Mouse (Mus musculus) heart, adult 11 months (tissue): ENCODE results near the gene Abcc4.
"Not testable (repeated sequence)": the region's sequence is repeated elsewhere in the genome, so short reads cannot be mapped to it uniquely, and the experiment has no call there.

Source experiments
- DNase-seq: peaks from one replicate; pipeline ENCODE4 v3.0.0; 2022

Abcc4 gene

DNA sequence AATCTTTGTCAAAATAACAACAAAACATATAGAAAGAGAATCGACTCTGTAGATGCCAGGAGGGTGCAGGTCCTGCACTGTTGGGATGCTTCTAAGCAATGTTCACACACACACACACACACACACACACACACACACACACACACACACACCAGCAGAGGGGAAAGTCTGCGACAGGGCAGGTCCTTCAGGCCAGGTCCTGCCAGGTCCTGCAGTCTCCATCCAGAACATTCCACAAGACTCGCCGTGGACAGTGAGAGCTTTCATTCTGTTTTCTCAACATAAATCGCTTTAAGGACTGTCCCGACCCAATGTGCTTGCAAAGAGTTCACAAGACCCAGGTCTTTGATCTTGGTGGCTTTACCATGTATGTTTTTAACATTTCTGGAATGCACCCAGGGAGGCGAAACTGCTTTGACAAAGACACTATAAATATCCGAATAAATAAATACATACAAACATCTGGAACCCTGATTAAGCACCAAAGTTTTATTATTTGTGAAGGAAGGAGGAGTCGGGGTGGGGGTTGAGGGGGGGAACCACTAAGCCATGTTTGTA, 133.3 kb downstream of the Abcc4 start:
- DNase-seq, result peak; percentile 39

DNA sequence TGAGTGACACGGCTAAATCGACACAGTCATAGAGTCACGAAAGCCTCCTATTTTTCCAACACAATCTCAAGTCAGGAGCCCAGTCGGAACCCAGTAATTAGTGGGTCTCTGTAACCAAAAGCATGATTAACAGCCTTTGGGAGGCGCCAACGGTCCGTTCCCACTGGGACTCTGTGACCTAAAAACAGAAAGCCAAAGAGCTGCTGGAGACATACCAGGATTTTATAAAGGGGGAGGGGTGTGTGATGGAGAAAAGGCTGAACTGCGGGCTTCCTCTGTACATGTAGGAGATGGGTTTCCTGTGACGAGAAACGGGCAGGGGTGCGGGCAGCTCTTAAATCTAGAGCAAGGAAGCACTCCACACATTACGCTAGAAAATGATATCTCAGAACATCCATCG, 136.4 kb downstream of the Abcc4 start:
- peak; percentile 59 for DNase-seq

DNA sequence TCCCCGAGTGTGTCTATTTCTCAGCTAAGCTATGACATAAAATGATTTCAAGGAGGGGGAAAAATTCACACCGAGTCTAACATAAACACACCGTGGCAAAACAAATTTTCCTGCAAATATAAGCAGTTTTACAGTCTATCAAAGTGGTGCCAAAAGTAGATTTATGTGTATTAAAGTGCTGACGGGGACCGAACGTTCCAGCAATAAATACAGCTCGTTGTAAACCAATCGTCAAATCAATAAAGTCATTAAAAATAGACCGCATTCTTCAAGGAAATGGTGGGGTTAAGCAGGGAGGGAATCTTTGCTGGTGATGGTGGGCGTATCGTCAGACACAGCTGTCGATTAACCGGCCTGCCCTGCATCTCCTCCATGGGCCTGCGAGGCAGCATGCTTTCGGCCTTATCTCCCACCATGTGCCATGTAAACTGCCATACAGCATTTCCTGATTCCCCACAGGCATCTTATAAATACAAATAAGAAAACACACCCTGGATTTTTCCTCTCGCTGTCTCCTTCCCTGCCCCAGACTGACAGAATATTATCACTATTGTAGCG, 137.8 kb downstream of the Abcc4 start:
- DNase-seq, result peak; percentile 74

- no peak for DNase-seq
Observed at GRCm38 (mm10) chr14:118566809-118567208, 139.2 kb downstream of the Abcc4 start.

GRCm38 (mm10) chr14:118566214-118566688, 139.8 kb downstream of the Abcc4 start:
- peak; percentile 86 for DNase-seq

- peak; percentile 53 for DNase-seq
Observed at GRCm38 (mm10) chr14:118565696-118566095, 140.3 kb downstream of the Abcc4 start.

DNA sequence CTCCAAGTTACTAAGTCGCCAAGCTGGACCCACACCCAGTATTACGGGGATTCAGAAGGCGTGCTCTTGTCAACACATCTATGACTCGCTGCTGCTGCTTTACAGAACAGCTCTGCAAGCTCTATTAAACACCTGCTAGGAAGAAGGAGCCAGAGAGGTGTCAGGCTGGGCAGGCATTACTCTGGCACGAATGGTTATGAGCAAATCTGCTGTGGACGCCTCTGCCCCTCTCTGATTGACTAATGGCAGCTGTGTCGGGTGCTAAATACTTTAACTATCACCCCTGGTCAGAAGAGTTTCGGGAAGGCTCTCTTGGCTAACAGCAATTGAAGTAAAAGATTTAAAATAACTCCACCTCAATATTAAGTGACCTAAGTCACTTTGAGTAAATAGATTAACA, 142.4 kb downstream of the Abcc4 start:
- no peak for DNase-seq

DNA sequence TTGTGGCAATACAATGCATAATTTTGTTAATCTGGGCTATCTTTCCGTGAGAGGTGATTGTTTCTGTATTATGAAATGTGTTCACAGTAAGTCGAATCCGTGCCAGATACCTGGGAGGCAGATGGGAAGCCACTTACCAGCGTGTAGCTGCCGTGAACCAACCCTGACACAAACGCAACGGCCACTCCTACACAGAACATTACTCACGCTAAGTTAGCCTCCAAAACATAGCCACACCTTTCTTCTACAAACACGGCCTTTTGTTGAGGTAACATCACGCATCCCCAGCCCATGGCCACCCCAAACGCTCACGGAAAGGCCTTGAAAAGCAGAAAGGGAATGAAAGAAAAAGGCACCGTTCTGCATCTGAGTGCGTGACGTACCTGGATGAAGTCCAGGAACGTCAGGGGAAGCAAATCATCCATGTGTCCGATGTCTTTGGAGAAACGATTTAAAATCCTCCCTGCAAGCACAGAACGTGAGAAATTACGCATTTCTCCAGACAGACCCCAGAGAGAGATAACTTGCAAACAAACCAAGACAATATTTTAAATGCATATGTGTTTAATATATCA, 153.0 kb downstream of the Abcc4 start:
- DNase-seq, result no peak

- no peak for DNase-seq
Observed at GRCm38 (mm10) chr14:118552390-118552789, 153.6 kb downstream of the Abcc4 start.

- peak; percentile 93 for DNase-seq
Observed at GRCm38 (mm10) chr14:118551725-118552285, 154.2 kb downstream of the Abcc4 start.

- no peak for DNase-seq
Observed at GRCm38 (mm10) chr14:118551061-118551724, 154.8 kb downstream of the Abcc4 start.

DNA sequence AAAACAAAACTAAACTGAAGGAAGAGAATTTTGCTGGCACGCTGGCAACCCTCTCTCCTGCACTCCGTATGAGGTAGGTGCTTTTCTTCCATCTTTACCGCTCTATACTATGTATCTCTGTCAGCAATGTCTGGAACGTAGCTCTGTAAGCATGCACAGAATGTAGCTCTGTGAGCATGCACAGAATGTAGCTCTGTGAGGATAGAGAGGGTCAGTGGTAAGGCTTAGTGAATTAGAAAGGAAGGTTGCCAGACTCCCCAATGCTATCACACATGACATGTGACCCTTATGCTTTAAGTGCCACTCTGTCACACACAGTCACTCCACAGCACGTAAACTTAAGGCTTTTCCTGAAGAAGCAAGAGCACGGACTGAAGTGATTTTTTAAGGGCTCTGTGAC, 161.5 kb downstream of the Abcc4 start:
- no peak for DNase-seq

GRCm38 (mm10) chr14:118542947-118543346, 163.1 kb downstream of the Abcc4 start:
- no peak for DNase-seq

- DNase-seq, result no peak
Observed at GRCm38 (mm10) chr14:118531539-118531938, 174.5 kb downstream of the Abcc4 start.

DNA sequence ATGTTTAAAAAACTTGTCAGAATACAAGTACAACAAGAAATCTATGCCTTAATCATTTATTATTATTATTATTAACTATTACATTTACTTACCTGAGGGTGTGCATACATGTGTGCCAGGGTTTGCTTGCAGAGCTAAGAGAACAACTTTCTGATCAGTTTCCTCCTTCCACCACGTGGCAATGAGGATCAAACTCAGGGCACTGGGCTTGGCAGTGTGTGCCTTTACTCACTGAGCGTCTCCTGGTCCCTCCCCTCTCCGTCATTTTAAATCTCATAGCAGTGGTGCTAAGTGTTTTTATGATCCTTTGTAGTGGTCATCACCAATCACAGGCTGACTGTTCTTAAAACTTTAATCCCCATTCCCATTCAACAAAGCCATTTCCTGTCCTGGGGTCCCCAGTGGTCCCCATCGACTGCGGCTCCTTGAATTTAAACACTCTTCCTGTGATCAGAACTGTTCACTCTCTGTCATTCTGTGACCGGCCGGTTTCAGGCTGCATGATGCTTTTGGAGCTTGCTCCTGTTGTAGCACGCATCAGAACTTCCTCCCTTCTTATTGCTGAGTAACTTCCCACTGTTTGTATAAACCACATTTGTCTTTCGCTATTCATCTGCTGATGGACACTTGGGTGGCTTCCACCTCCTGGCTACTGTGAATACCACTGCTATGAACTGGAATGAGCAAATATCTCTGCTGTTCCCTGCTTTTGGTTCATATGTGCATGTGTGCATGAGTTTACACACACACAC, 191.6 kb downstream of the Abcc4 start:
- no peak for DNase-seq

- not testable (repeated sequence) for DNase-seq
Observed at GRCm38 (mm10) chr14:118511715-118512114, 194.3 kb downstream of the Abcc4 start.

DNA sequence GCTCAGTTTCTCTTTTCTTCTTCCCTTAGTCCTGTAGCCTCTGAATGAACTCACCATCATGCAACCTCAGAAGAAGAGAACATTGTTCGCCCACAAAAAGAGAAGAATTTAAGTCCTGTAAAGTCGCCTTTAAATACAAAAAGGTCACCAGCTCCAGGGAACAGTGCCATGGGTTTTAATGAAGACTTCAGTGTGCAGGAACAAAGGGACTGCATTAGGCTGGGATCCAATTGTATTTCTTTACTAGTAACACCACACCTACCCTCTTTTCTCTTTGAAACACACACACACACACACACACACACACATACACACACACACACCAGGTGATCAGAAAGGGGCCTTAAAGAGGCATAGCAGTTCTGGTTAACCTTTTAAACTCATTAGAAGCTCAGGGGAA, 195.2 kb downstream of the Abcc4 start:
- DNase-seq, result no peak

- DNase-seq, result no peak
Observed at GRCm38 (mm10) chr14:118510216-118510615, 195.8 kb downstream of the Abcc4 start.

GRCm38 (mm10) chr14:118507829-118508228, 198.2 kb downstream of the Abcc4 start:
- no peak for DNase-seq

GRCm38 (mm10) chr14:118506591-118507146, 199.3 kb downstream of the Abcc4 start:
- DNase-seq, result peak; percentile 96

DNA sequence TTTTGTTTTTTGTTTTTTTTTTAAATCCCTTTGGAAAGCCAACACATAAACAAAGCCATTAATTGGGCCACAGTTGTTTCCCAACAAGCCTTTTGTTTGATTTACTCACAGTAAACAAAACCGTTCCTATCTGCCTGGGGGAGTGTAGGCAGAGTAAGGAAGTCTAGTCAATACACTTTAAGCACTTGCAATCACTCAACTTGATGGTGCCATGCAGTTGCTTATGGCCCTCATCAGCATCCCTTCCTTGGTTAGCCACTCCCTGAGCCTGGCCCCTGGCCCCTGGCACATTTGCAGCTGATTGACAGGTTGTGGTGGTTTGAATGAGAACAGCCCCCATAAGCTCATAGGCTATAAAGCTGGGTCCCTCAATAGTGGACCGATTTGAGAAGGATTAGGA, 209.3 kb downstream of the Abcc4 start:
- no peak for DNase-seq

- no peak for DNase-seq
Observed at GRCm38 (mm10) chr14:118495458-118495857, 210.6 kb downstream of the Abcc4 start.

- no peak for DNase-seq
Observed at GRCm38 (mm10) chr14:118491708-118492107, 214.3 kb downstream of the Abcc4 start.
